Mouse (Mus musculus) liver, postnatal 0 days (tissue): ENCODE measurements around the gene Pafah1b1. TPM values are rescaled to one million over a fixed set of nuclear protein-coding genes. Genes with fewer than 3 reads are reported as not detected.

Experiments
- ATAC-seq: fragments of 200-750 bp; cut with Nextera tagmentation; 2 replicates; pipeline ENCODE4 v1.8.0; 2017; ENCODE audit warnings: mild to moderate bottlenecking, moderate library complexity
- DNase-seq: peaks from one replicate; pipeline ENCODE4 v3.0.0-alpha.2; 2016
- H3K27ac ChIP-seq: fragments of 300-500 bp; sonication (generic); 2 replicates; pipeline ENCODE4 v1.5.1; 2014; ENCODE audit warnings: antibody characterized with exemption, moderate library complexity, mild to moderate bottlenecking, low read depth
- H3K27me3 ChIP-seq: fragments of 300-500 bp; sonication (generic); 2 replicates; pipeline ENCODE4 v1.6.1; 2014; ENCODE audit warnings: low read length, control low read depth, mixed read lengths; ENCODE audit not compliant: insufficient read depth
- H3K36me3 ChIP-seq: fragments of 300-500 bp; sonication (generic); replicated peaks from 2 replicates; pipeline ENCODE4 v1.6.1; 2014; ENCODE audit warnings: mild to moderate bottlenecking, control low read depth, low read length, moderate library complexity, mixed read lengths; ENCODE audit not compliant: insufficient read depth
- H3K4me1 ChIP-seq: fragments of 300-500 bp; sonication (generic); 2 replicates; pipeline ENCODE4 v1.6.1; 2014; ENCODE audit warnings: antibody characterized with exemption, mild to moderate bottlenecking, control low read depth; ENCODE audit not compliant: insufficient read depth
- H3K4me2 ChIP-seq: fragments of 300-500 bp; sonication (generic); 2 replicates; pipeline ENCODE4 v1.6.1; 2014; ENCODE audit warnings: low read depth, mild to moderate bottlenecking, low read length, moderate library complexity, mixed read lengths
- H3K4me3 ChIP-seq: fragments of 300-500 bp; sonication (generic); 2 replicates; pipeline ENCODE4 v1.5.1; 2014; ENCODE audit warnings: low read depth, low read length
- H3K9ac ChIP-seq: fragments of 300-500 bp; sonication (generic); replicated peaks from 2 replicates; pipeline ENCODE4 v1.6.1; 2014; ENCODE audit warnings: mild to moderate bottlenecking, moderate library complexity
- H3K9me3 ChIP-seq: fragments of 300-500 bp; sonication (generic); 2 replicates; pipeline ENCODE4 v1.6.1; 2016; ENCODE audit warnings: mild to moderate bottlenecking, control low read depth, low read length, mixed read lengths
- CTCF ChIP-seq: sonication (generic); IDR thresholded peaks from 2 replicates; pipeline ENCODE4 v1.5.1; 2016; ENCODE audit warnings: antibody characterized with exemption, low read depth
- EP300 ChIP-seq: IDR thresholded peaks from 2 replicates; pipeline ENCODE4 v1.6.1; 2016; ENCODE audit warnings: antibody characterized with exemption, low read depth, mild to moderate bottlenecking
- WGBS: fragments of 180-500 bp; shearing (Covaris S2); extraction: QIAGEN DNeasy Blood & Tissue Kit; methylation state at CpG from one replicate; pipeline ENCODE4 v1.1.7; 2014; ENCODE audit not compliant: insufficient replicate concordance; 5-methylcytosine and 5-hydroxymethylcytosine counted together
- polyA plus RNA-seq: library from polyadenylated mRNA; unstranded; fragments of >200 nt; fragmentation: Nextera tagmentation; extraction: Ambion mirVana; gene quantifications from 2 replicates; pipeline ENCODE4 v1.2.1, GENCODE M21; 2015

The Pafah1b1 gene
- polyA plus RNA-seq, 1 experiment from 2014 or later: 24.1 TPM

GRCm38 (mm10) chr11:74638791-74639411 lies 85.6 kb downstream of the Pafah1b1 start:
- DNase-seq: no peak
- 20% methylated on average over 9 of the region's 9 CpGs for WGBS
- H3K4me2 ChIP-seq: peak overlapping the region; percentile 85
- no peak for ATAC-seq
- H3K27ac ChIP-seq: peak overlapping the region; percentile 57; the same call in 1 of the 2 replicates
- H3K27me3 ChIP-seq: peaks cover 30% of the 10 kb centered on the region
- H3K9me3 ChIP-seq: no peaks in the 10 kb centered on the region
- H3K36me3 ChIP-seq: no peaks in the 10 kb centered on the region
- peaks cover 11% of the 10 kb centered on the region for H3K4me1 ChIP-seq
- TF ChIP-seq CTCF (no peak), EP300 (no peak)
- H3K9ac ChIP-seq: peak overlapping the region; percentile 74
- H3K4me3 ChIP-seq: peak overlapping the region; percentile 74

- TF ChIP-seq CTCF (peak; percentile 69), EP300 (no peak)
- Histone ChIP-seq H3K4me2 (peak overlapping the region; percentile 85), H3K4me1 (peaks cover 11% of the 10 kb centered on the region), H3K9ac (peak overlapping the region; percentile 74), H3K4me3 (peak overlapping the region; percentile 74), H3K9me3 (no peaks in the 10 kb centered on the region), H3K27me3 (peaks cover 30% of the 10 kb centered on the region), H3K36me3 (no peaks in the 10 kb centered on the region), H3K27ac (peak overlapping the region; percentile 57)
- ATAC-seq (peak; percentile 89), DNase-seq (peak; percentile 77)
- 3% methylated on average over 85 of the region's 86 CpGs for WGBS
These were observed 86.3 kb downstream of the Pafah1b1 start for GRCm38 (mm10) chr11:74637971-74638790.

- peaks cover 11% of the 10 kb centered on the region for H3K4me1 ChIP-seq
- peaks cover 30% of the 10 kb centered on the region for H3K27me3 ChIP-seq
- peak overlapping the region; percentile 74; the same call in 1 of the 2 replicates for H3K9ac ChIP-seq
- no peaks in the 10 kb centered on the region for H3K9me3 ChIP-seq
- WGBS: 30% methylated on average over 8 of the region's 8 CpGs
- H3K4me2 ChIP-seq: peak overlapping the region; percentile 85
- DNase-seq: no peak
- no peaks in the 10 kb centered on the region for H3K36me3 ChIP-seq
- TF ChIP-seq CTCF (no peak), EP300 (no peak)
- peak overlapping the region; percentile 74 for H3K4me3 ChIP-seq
- no peak for ATAC-seq
- H3K27ac ChIP-seq: no peak overlapping the region
These were observed 87.0 kb downstream of the Pafah1b1 start for GRCm38 (mm10) chr11:74637486-74637885.

- Histone ChIP-seq H3K9me3 (no peaks in the 10 kb centered on the region), H3K27ac (no peak overlapping the region), H3K4me1 (peaks cover 7% of the 10 kb centered on the region; the same call in 1 of the 2 replicates), H3K27me3 (peaks cover 25% of the 10 kb centered on the region), H3K4me2 (no peak overlapping the region), H3K36me3 (no peaks in the 10 kb centered on the region), H3K4me3 (no peak overlapping the region), H3K9ac (no peak overlapping the region)
- DNase-seq: peak; percentile 63
- 66% methylated on average over 5 of the region's 5 CpGs for WGBS
- TF ChIP-seq EP300 (no peak), CTCF (peak; percentile 96)
- ATAC-seq: no peak
These were observed 89.8 kb downstream of the Pafah1b1 start for GRCm38 (mm10) chr11:74634490-74635275.

- Histone ChIP-seq H3K4me1 (no peaks in the 10 kb centered on the region), H3K36me3 (no peaks in the 10 kb centered on the region), H3K4me3 (no peak overlapping the region), H3K27ac (no peak overlapping the region), H3K9ac (no peak overlapping the region), H3K4me2 (no peak overlapping the region), H3K27me3 (peaks cover 2% of the 10 kb centered on the region), H3K9me3 (no peaks in the 10 kb centered on the region)
- no peak for DNase-seq
- ATAC-seq: no peak
- TF ChIP-seq CTCF: no peak
- no peak for TF ChIP-seq EP300
- WGBS: 73% methylated on average over 7 of the region's 7 CpGs
These were observed 92.3 kb downstream of the Pafah1b1 start for GRCm38 (mm10) chr11:74631880-74632789.
